Mouse (Mus musculus) forebrain, embryonic 14.5 days (tissue): Measurements from ENCODE around the gene 4930415O20Rik. TPM values are rescaled to one million over a fixed set of nuclear protein-coding genes. Genes with fewer than 3 reads are reported as not detected.

Experiments
- ATAC-seq: fragments of 200-750 bp; cut with Nextera tagmentation; 2 replicates; pipeline ENCODE4 v1.8.0; 2017; ENCODE audit warnings: mild to moderate bottlenecking, moderate library complexity
- DNase-seq: peaks from one replicate; pipeline ENCODE4 v3.0.0-alpha.2; 2015; ENCODE audit warnings: low spot score
- H3K27ac ChIP-seq: fragments of 300-500 bp; sonication (generic); 2 replicates; pipeline ENCODE4 v1.5.1; 2014; ENCODE audit warnings: low read depth, mild to moderate bottlenecking, control low read depth, low read length, moderate library complexity
- H3K27me3 ChIP-seq: fragments of 300-500 bp; sonication (generic); replicated peaks from 2 replicates; pipeline ENCODE4 v1.6.1; 2014; ENCODE audit warnings: low read length, control low read depth, mixed read lengths; ENCODE audit not compliant: control insufficient read depth, insufficient read depth
- H3K36me3 ChIP-seq: fragments of 300-500 bp; sonication (generic); 2 replicates; pipeline ENCODE4 v1.6.1; 2014; ENCODE audit warnings: low read length, control low read depth; ENCODE audit not compliant: control insufficient read depth, insufficient read depth
- H3K4me1 ChIP-seq: fragments of 300-500 bp; sonication (generic); 2 replicates; pipeline ENCODE4 v1.6.1; 2014; ENCODE audit warnings: antibody characterized with exemption, low read length, control low read depth; ENCODE audit not compliant: control insufficient read depth, insufficient read depth
- H3K4me2 ChIP-seq: fragments of 300-500 bp; sonication (generic); 2 replicates; pipeline ENCODE4 v1.6.1; 2014; ENCODE audit warnings: mild to moderate bottlenecking, control low read depth, low read length
- H3K4me3 ChIP-seq: fragments of 300-500 bp; sonication (generic); 2 replicates; pipeline ENCODE4 v1.5.1; 2014; ENCODE audit warnings: low read depth, low read length, control low read depth
- H3K9ac ChIP-seq: fragments of 300-500 bp; sonication (generic); 2 replicates; pipeline ENCODE4 v1.6.1; 2014; ENCODE audit warnings: mild to moderate bottlenecking, low read length, control low read depth, moderate library complexity
- H3K9me3 ChIP-seq: fragments of 300-500 bp; sonication (generic); replicated peaks from 2 replicates; pipeline ENCODE4 v1.6.1; 2016; ENCODE audit warnings: low read length, control low read depth, mixed read lengths; ENCODE audit not compliant: control insufficient read depth
- WGBS: fragments of 180-500 bp; shearing (Covaris S2); extraction: QIAGEN DNeasy Blood & Tissue Kit; methylation state at CpG from one replicate; pipeline ENCODE4 v1.1.7; 2014; 5-methylcytosine and 5-hydroxymethylcytosine counted together
- polyA plus RNA-seq: library from polyadenylated mRNA; unstranded; fragments of >200 nt; fragmentation: Nextera tagmentation; extraction: Ambion mirVana; gene quantifications from 2 replicates; pipeline ENCODE4 v1.2.1, GENCODE M21; 2014

Gene 4930415O20Rik
- polyA plus RNA-seq, 1 experiment from 2014 or later: not detected

DNA sequence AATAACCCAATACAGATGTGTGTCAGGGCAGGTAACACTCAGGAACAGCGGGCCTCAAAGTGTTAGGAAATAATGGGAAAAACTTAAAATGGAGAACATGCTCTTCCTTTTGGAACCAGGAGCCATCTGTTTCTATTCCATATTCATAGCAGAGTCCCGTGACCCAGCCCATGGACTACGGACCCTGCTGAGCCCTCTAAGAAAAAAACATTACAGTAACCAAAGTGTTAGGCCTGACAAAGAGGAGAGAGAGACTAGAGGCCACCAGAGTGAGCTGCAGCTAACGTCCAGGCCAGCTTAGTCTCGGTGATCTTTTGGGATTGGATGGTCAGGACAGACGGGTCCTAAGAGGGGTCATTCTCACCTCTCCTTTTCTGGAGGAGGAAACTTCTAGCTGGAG lies 44.2 kb downstream of the 4930415O20Rik start:
- Histone ChIP-seq H3K27ac (no peak overlapping the region), H3K9me3 (no peaks in the 10 kb centered on the region), H3K9ac (0 out of 2 replicates have a peak overlapping the region, but pooled peaks have one; percentile 25), H3K27me3 (no peaks in the 10 kb centered on the region), H3K4me2 (no peak overlapping the region), H3K4me3 (no peak overlapping the region), H3K4me1 (no peaks in the 10 kb centered on the region), H3K36me3 (no peaks in the 10 kb centered on the region)
- no peak for DNase-seq
- WGBS: 53% methylated on average over 6 of the region's 6 CpGs
- ATAC-seq: no peak

DNA sequence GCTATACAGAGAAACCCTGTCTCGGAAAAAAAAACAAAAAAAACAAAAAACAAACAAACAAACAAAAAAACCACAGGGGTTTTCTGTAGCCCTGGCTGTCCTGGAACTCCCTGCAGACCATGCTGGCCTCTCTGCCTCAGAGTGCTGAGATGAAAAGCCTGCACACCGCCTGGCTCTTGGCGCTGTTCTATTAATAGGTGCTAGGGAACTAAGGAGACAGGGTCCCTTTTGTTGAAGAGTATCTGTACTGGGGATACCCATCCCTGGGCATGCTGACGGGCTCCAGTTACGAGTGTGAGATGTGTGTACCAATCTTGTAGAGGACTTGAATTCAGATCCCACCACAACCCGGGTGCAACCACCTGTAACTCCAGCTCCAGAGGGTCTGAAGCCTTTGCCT lies 44.9 kb downstream of the 4930415O20Rik start:
- Histone ChIP-seq H3K4me3 (no peak overlapping the region), H3K27me3 (no peaks in the 10 kb centered on the region), H3K4me1 (no peaks in the 10 kb centered on the region), H3K27ac (no peak overlapping the region), H3K9me3 (no peaks in the 10 kb centered on the region), H3K36me3 (no peaks in the 10 kb centered on the region), H3K4me2 (no peak overlapping the region), H3K9ac (no peak overlapping the region)
- ATAC-seq: no peak
- 70% methylated on average over 6 of the region's 6 CpGs for WGBS
- DNase-seq: no peak

DNA sequence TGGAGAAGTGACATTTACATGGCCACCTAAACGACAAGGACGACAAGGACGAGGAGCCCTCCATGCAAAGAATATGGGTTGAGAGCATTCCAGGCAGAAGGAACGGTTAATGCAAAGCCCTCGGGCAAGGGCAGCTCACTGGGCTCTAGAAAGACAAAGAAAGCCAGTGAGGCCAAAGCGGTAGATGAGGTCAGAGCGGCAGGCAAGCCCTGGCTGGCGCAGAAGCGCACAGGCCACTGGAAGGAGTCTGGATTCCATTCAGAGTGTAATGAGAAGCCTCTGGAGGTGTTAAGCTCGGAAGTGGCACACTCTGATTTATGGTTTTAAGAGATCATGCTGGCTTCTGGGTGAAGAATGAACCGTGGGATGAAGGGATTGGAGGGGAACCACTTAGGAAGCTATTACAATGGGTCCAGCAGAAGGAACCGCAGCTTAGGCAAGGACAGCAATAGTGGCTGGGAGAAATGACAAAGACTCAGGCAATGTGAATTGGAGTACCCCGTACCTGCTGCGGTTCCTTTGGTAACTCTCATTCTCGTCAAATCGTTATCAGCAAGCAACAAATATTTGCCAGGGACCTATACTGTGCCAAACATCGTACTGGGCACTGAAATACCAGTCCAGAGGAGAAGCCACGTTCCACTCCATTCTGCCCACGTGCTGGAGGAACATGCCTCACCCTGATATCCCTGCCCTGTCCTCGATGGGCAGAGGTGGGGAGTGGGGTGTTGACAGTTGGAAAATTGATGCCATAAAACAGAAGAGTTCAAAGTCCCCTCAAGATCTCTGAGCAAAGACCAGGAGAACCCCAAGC lies 45.8 kb downstream of the 4930415O20Rik start:
- Histone ChIP-seq H3K27me3 (no peaks in the 10 kb centered on the region), H3K9me3 (no peaks in the 10 kb centered on the region), H3K4me2 (no peak overlapping the region), H3K27ac (no peak overlapping the region), H3K36me3 (no peaks in the 10 kb centered on the region), H3K4me3 (no peak overlapping the region), H3K9ac (no peak overlapping the region), H3K4me1 (no peaks in the 10 kb centered on the region)
- ATAC-seq: peak; percentile 23; the same call in 1 of the 2 replicates
- no peak for DNase-seq
- 37% methylated on average over 20 of the region's 20 CpGs for WGBS

DNA sequence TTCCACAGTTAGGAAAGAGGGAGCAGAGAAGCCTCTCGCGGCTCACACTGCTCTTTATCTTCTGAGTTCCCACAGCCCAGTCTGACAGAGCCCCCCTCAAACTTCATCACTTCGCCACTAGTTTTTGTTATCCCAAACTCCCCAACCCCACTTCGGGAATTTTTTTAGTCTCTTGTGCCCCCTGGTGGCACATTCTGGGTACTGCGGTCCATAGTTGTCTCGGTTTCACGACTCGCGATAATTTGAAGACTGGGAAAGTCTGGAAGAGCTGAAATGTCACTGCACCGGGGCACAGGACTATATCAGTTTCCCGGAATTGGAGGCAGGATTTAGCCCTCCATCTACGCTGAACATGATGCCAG lies 46.4 kb downstream of the 4930415O20Rik start:
- ATAC-seq: peak; percentile 72

DNA sequence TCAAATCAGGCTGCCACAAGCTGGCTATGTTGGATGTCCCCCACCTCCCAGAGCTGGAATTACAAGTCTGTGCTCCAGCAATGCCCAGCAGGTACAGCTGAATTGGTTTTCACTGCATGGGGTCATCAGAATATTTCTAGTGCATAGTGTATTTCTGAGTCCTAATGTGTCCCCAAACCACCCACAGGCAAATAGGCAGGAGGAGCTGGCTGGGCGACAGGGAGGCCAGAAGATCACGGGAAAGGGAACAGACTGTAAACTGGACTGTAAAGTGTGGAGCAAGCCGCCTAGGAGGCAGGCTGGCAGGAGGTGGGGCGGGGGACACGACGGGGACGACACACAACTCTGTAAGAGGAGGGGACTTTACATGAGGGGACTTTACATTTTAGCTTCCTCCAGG lies 51.4 kb downstream of the 4930415O20Rik start:
- Histone ChIP-seq H3K36me3 (no peaks in the 10 kb centered on the region), H3K9me3 (no peaks in the 10 kb centered on the region), H3K4me3 (no peak overlapping the region), H3K27ac (no peak overlapping the region), H3K9ac (0 out of 2 replicates have a peak overlapping the region, but pooled peaks have one; percentile 2), H3K4me1 (no peaks in the 10 kb centered on the region), H3K27me3 (no peaks in the 10 kb centered on the region), H3K4me2 (no peak overlapping the region)
- DNase-seq: no peak
- 5% methylated on average over 7 of the region's 7 CpGs for WGBS
- ATAC-seq: no peak

More for the DNA sequence above, 46.4 kb downstream of the 4930415O20Rik start:
- peak; percentile 82 for DNase-seq
- no peak overlapping the region for H3K4me3 ChIP-seq
- H3K9me3 ChIP-seq: no peaks in the 10 kb centered on the region
- no peaks in the 10 kb centered on the region for H3K4me1 ChIP-seq
- WGBS: under 1% methylated on average over 12 of the region's 12 CpGs
- no peaks in the 10 kb centered on the region for H3K36me3 ChIP-seq
- H3K9ac ChIP-seq: no peak overlapping the region
- no peaks in the 10 kb centered on the region for H3K27me3 ChIP-seq
- no peak overlapping the region for H3K27ac ChIP-seq
- H3K4me2 ChIP-seq: no peak overlapping the region

DNA sequence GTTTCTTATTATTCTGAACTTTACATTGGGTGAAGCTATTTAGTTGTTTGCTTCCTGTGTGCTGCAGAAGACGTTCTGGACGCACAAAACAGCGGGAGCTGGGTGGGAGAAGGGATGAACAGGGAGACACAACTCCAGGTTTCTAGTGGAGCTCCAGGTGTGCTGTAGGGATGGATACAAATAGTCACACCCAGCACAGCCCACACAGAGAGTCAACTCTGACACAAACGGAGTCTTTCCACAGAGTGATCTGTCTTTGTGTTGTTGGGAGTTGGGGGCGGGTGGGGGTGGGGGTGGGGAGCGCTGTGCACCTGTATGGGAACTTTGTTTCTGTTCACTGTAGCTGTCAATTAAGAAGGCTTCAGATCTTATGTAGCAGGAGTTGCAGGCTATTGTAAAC lies 51.9 kb downstream of the 4930415O20Rik start:
- DNase-seq: no peak
- no peak overlapping the region for H3K4me3 ChIP-seq
- ATAC-seq: no peak
- no peak overlapping the region for H3K4me2 ChIP-seq
- H3K9ac ChIP-seq: no peak overlapping the region
- H3K9me3 ChIP-seq: no peaks in the 10 kb centered on the region
- no peaks in the 10 kb centered on the region for H3K4me1 ChIP-seq
- no peaks in the 10 kb centered on the region for H3K36me3 ChIP-seq
- H3K27ac ChIP-seq: no peak overlapping the region
- no peaks in the 10 kb centered on the region for H3K27me3 ChIP-seq
- WGBS: 9% methylated on average over 6 of the region's 6 CpGs

DNA sequence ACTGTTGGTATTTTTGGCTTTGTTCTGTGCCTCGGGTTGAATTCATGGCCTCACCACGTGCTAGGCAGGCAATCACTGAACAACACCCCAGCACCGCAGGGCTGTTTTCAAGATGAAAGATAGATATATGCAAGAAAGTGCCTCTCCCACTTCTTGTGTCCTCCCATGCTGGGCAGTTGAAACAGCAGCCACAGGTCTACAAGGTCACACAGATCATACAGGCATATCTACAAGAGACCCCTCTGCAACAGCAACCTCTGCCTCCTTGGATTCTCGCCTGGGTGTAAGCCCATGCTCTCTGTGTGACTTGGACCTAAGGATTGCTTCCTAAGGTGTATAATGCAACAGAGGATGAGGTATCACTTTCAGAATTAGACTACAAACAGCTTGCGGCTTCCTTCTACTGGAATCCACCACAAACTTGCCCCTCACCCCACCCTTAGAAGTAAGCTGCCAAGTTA lies 52.6 kb downstream of the 4930415O20Rik start:
- H3K9me3 ChIP-seq: no peaks in the 10 kb centered on the region
- ATAC-seq: no peak
- H3K27ac ChIP-seq: no peak overlapping the region
- H3K27me3 ChIP-seq: no peaks in the 10 kb centered on the region
- DNase-seq: no peak
- no peak overlapping the region for H3K9ac ChIP-seq
- no peak overlapping the region for H3K4me2 ChIP-seq
- peaks cover under 1% of the 10 kb centered on the region for H3K4me1 ChIP-seq
- no peak overlapping the region for H3K4me3 ChIP-seq
- WGBS: 61% methylated on average over 5 of the region's 5 CpGs
- no peaks in the 10 kb centered on the region for H3K36me3 ChIP-seq

DNA sequence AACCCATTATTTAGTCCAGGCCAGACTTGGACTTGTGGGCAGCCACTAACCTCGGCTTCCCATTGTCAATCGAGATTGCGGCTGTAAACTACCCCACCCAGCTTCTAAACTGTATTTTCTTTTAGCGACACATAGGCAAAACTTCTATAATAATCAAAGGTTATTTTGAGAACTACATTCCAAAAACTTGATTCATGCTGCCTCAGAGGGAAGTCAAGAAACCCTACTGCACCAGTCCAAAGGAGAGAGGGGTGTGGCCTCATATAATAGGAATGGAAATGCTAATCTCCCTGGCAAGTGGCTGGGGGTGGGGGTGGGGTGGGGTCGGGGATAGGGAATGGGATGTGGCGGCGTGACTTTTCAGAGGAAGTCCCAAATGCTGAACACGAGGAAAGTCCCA lies 55.3 kb downstream of the 4930415O20Rik start:
- Histone ChIP-seq H3K4me1 (peaks cover 8% of the 10 kb centered on the region), H3K9me3 (no peaks in the 10 kb centered on the region), H3K4me3 (no peak overlapping the region), H3K36me3 (no peaks in the 10 kb centered on the region), H3K9ac (no peak overlapping the region), H3K4me2 (no peak overlapping the region), H3K27ac (no peak overlapping the region), H3K27me3 (peaks cover 12% of the 10 kb centered on the region; the same call in 1 of the 2 replicates)
- 30% methylated on average over 8 of the region's 8 CpGs for WGBS
- DNase-seq (no peak), ATAC-seq (no peak)

DNA sequence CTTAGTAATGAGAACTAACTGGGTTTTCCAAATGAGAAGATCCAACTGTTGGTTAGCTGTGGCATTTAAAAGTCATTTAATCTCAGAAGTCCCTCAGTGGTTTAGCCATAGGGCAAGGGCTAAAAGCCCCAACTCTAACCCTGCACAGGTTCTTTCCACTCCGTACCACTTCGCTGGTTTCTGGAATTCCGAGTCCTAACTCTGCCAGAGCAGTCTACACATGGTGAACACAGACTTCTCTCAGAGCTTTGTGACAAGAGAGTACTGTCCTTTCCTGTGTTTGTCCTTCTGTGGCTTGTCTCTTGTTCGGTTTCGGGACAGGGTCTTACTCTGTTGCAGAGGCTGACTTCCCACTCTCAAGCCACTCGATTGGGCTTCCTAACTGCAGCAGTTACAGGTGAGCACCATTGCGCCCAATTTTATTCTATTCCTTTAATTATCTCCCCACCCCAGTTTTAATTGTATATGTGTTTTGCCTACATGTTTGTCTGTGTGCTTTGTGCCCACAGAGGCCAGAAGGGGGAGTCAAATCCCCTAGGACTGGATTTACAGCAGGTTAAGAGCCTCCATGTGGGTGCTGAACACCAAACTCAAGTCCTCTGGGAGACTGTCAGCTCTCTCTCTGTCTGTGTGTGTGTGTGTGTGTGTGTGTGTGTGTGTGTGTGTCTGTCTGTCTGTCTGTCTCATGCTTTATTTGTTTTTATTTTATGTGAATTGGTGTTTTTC lies 55.8 kb downstream of the 4930415O20Rik start:
- H3K9me3 ChIP-seq: no peaks in the 10 kb centered on the region
- no peak overlapping the region for H3K27ac ChIP-seq
- no peak overlapping the region for H3K9ac ChIP-seq
- H3K4me1 ChIP-seq: peaks cover 8% of the 10 kb centered on the region
- peaks cover 15% of the 10 kb centered on the region; the same call in 1 of the 2 replicates for H3K27me3 ChIP-seq
- no peak overlapping the region for H3K4me3 ChIP-seq
- no peaks in the 10 kb centered on the region for H3K36me3 ChIP-seq
- no peak overlapping the region for H3K4me2 ChIP-seq
- DNase-seq (no peak), ATAC-seq (no peak)
- 80% methylated on average over 7 of the region's 7 CpGs for WGBS
